Mouse (Mus musculus): Measurements from ENCODE around the gene Ankrd63.

DNA sequence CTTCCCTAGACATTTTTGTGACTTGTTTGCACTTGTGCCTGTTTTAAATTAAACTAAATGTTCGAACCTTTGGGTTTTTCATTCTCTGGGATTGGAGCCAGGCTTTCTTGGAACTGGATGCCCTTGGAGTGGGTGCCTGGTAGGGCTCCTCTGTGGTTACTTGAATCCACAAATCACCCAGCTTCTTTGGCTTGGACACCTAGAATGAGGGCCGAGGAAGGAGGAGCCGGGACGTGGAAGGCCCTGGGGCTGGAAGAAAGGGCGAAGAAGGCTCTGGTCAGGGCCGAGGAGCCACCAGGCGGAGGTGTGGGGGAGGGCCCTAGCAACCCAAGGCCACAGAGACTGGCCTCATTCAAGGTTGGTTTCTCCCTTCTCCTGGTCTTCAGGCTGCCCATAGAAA is 5.8 kb downstream of the Ankrd63 start:
- no peak for TF ChIP-seq CTCF (IDR thresholded peaks at IDR 0.05; ENCODE audit: low read depth)
- TF ChIP-seq EP300 (optimal IDR thresholded peaks at IDR 0.05), result no peak

Measured in stomach, postnatal 0 days (tissue).